Mouse (Mus musculus) myocyte (in vitro differentiated cells): ENCODE data around the gene Srpk1.

ENCODE experiments used
- E2F4 ChIP-seq: IDR thresholded peaks from one replicate; pipeline ENCODE4 v1.6.1; 2011; ENCODE audit warnings: mild to moderate bottlenecking, control low read depth, moderate library complexity; ENCODE audit not compliant: insufficient read depth
- MAX ChIP-seq: IDR thresholded peaks from one replicate; pipeline ENCODE4 v1.6.1; 2011; ENCODE audit warnings: low read depth, mild to moderate bottlenecking, control low read depth
- MYOG ChIP-seq, 3 experiments: IDR thresholded peaks; one replicate each; pipeline ENCODE4 v1.6.1; 2011; ENCODE audit warnings: control low read depth in 2 of 3, low read depth in 2 of 3, mild to moderate bottlenecking in 2 of 3; ENCODE audit not compliant: insufficient read length in 2 of 3, control insufficient read depth in 1 of 3, insufficient read depth in 1 of 3
- POLR2A ChIP-seq: IDR thresholded peaks from one replicate; pipeline ENCODE4 v1.6.1; 2011; ENCODE audit warnings: low read depth, mild to moderate bottlenecking, control low read depth, moderate library complexity; ENCODE audit not compliant: insufficient read length
- TCF3 ChIP-seq: IDR thresholded peaks from one replicate; pipeline ENCODE4 v1.6.1; 2011; ENCODE audit warnings: low read depth, control low read depth; ENCODE audit not compliant: insufficient read length

DNA sequence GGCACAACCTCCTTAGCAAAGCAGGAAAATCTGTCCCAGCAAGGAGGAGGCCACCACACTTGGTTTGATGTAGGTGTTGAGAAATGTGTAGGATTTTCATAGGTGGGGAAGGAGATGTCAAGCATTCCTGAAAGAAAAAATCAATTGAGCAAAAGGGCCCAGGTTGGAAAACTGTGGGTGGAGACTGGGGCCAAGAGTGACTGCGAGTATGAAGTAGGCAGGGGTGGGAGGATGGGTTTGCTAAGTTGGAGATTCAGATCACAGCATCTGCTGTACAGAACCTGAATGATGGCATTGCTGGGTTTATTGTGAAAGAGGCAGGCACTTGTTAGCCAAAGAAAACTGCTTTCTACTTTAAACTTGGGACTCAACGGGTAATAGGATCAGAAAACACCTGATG lies 2.3 kb upstream of the Srpk1 start:
- TF ChIP-seq POLR2A (no peak), TCF3 (no peak), E2F4 (no peak), MAX (no peak), MYOG (IDR thresholded peaks at IDR 0.05; ENCODE audit: control insufficient read depth in 1 of 3, insufficient read depth in 1 of 3, insufficient read length in 2 of 3, low read depth in 2 of 3) (no peak)
